In genomic region chr10:9672751-9673150, GRCm38 (mm10) we compare ENCODE assay signal across 14 mouse cellular contexts. TPM values are rescaled to one million over a fixed set of nuclear protein-coding genes. Genes with fewer than 3 reads are reported as not detected.
A peak's percentile ranks its signal among the peaks of the same experiment; 100 is the strongest.
DNase-seq lines count a peak whose midpoint lies in the region; ATAC-seq and TF ChIP-seq lines count a peak whose summit lies in the region.
"Had no signal": no experiment of that assay in that cellular context is flagged by ENCODE, and none has a peak within 500 bp of the region (broad histone marks: within the 10 kb centered on the region; RNA-seq: fewer than 3 reads in every experiment).

No protein-coding gene starts in this region.

- H3K4me3 ChIP-seq in intestine, embryonic 14.5 days (ENCODE audit: low read depth, low read length) = peak overlapping the region; percentile 85
- H3K4me3 ChIP-seq in intestine, postnatal 0 days (ENCODE audit: low read depth, low read length) = no peak overlapping the region
- H3K4me3 ChIP-seq in embryonic fibroblast, embryonic 13.5 days (ENCODE audit: insufficient read depth, low read length) = peak overlapping the region; percentile 77; the same call in 1 of the 2 replicates
- H3K4me3 ChIP-seq in hindbrain, embryonic 16.5 days (ENCODE audit: low read length) = peak overlapping the region; percentile 82
- peak overlapping the region; percentile 67; the same call in 1 of the 2 replicates for H3K4me3 ChIP-seq in midbrain, postnatal 0 days (ENCODE audit: low read depth, low read length)
- H3K4me3 ChIP-seq: liver, embryonic 15.5 days had no signal

- H3K27me3 ChIP-seq in intestine, embryonic 14.5 days (replicated peaks; ENCODE audit: control insufficient read depth, insufficient read depth, low read length) = no peaks in the 10 kb centered on the region
- peaks cover 16% of the 10 kb centered on the region for H3K27me3 ChIP-seq in intestine, postnatal 0 days (replicated peaks; ENCODE audit: control insufficient read depth, insufficient read depth, low read length)
- H3K27me3 ChIP-seq in hindbrain, embryonic 16.5 days (replicated peaks; ENCODE audit: control insufficient read depth, insufficient read depth, low read length) = peaks cover 3% of the 10 kb centered on the region
- H3K27me3 ChIP-seq in midbrain, postnatal 0 days (ENCODE audit: insufficient read depth, low read length) = no peaks in the 10 kb centered on the region

- H3K4me1 ChIP-seq in intestine, embryonic 14.5 days (replicated peaks; ENCODE audit: control insufficient read depth, insufficient read depth, low read length) = peaks cover 18% of the 10 kb centered on the region
- no peaks in the 10 kb centered on the region for H3K4me1 ChIP-seq in intestine, postnatal 0 days (replicated peaks; ENCODE audit: control insufficient read depth, insufficient read depth, low read length)
- no peaks in the 10 kb centered on the region; the same call in 1 of the 2 replicates for H3K4me1 ChIP-seq in embryonic fibroblast, embryonic 13.5 days (ENCODE audit: control insufficient read depth, insufficient read depth, low read length)
- H3K4me1 ChIP-seq in hindbrain, embryonic 16.5 days (ENCODE audit: control insufficient read depth, insufficient read depth, low read depth, low read length) = peaks cover 11% of the 10 kb centered on the region
- H3K4me1 ChIP-seq in midbrain, postnatal 0 days (ENCODE audit: insufficient read depth, low read length) = no peaks in the 10 kb centered on the region

- WGBS in intestine, embryonic 14.5 days = 85% methylated on average over 5 of the region's 5 CpGs
- WGBS in intestine, postnatal 0 days = 90% methylated on average over 5 of the region's 5 CpGs
- 89% methylated on average over 5 of the region's 5 CpGs for WGBS in hindbrain, embryonic 16.5 days
- WGBS in midbrain, postnatal 0 days = 79% methylated on average over 5 of the region's 5 CpGs

- no peak for DNase-seq in intestine, embryonic 14.5 days (ENCODE audit: low spot score)
- no peak for DNase-seq in midbrain, postnatal 0 days (ENCODE audit: low spot score)
- DNase-seq in MN1 (ENCODE audit: low spot score) = no peak
- DNase-seq in spleen, adult 12 weeks (ENCODE audit: low spot score) = no peak
- DNase-seq in right cerebral cortex, adult 2 months (ENCODE audit: low spot score in 2 of 2) = no peak
- DNase-seq: adrenal gland, adult 2 months; embryo, embryonic 11 days; kidney, adult 8-10 months; layer of hippocampus, postnatal 36 days; thymus, postnatal 4 days had no signal

- H3K4me2 ChIP-seq in intestine, embryonic 14.5 days (ENCODE audit: low read length) = peak overlapping the region; percentile 93
- no peak overlapping the region for H3K4me2 ChIP-seq in intestine, postnatal 0 days (replicated peaks; ENCODE audit: low read depth)
- peak overlapping the region; percentile 98 for H3K4me2 ChIP-seq in hindbrain, embryonic 16.5 days (ENCODE audit: low read length)
- H3K4me2 ChIP-seq in midbrain, postnatal 0 days (ENCODE audit: low read depth, low read length, poor library complexity, severe bottlenecking) = peak overlapping the region; percentile 95
- H3K4me2 ChIP-seq: liver, embryonic 15.5 days had no signal

- no peak overlapping the region for H3K27ac ChIP-seq in intestine, embryonic 14.5 days (ENCODE audit: low read depth)
- no peak overlapping the region for H3K27ac ChIP-seq in intestine, postnatal 0 days (ENCODE audit: low read depth, low read length)
- no peak overlapping the region for H3K27ac ChIP-seq in embryonic fibroblast, embryonic 13.5 days (ENCODE audit: insufficient read depth, low read length)
- H3K27ac ChIP-seq in hindbrain, embryonic 16.5 days (ENCODE audit: low read depth, low read length) = no peak overlapping the region
- no peak overlapping the region for H3K27ac ChIP-seq in midbrain, postnatal 0 days (ENCODE audit: low read depth, low read length)
- H3K27ac ChIP-seq: liver, embryonic 15.5 days had no signal

- TF ChIP-seq POLR2A in embryonic fibroblast, embryonic 13.5 days (IDR thresholded peaks at IDR 0.05; ENCODE audit: low read depth, low read length) = no peak

- no peak overlapping the region for H3K9ac ChIP-seq in intestine, embryonic 14.5 days (ENCODE audit: low read length)
- H3K9ac ChIP-seq in intestine, postnatal 0 days (ENCODE audit: low read depth, low read length) = no peak overlapping the region
- H3K9ac ChIP-seq in hindbrain, embryonic 16.5 days (ENCODE audit: low read depth, low read length) = no peak overlapping the region
- no peak overlapping the region for H3K9ac ChIP-seq in midbrain, postnatal 0 days (replicated peaks; ENCODE audit: low read length, poor library complexity, severe bottlenecking)
- H3K9ac ChIP-seq: liver, embryonic 15.5 days had no signal

- no peak for TF ChIP-seq CTCF in intestine, postnatal 0 days (IDR thresholded peaks at IDR 0.05; ENCODE audit: low read depth)
- TF ChIP-seq CTCF in embryonic fibroblast, embryonic 13.5 days (IDR thresholded peaks at IDR 0.05; ENCODE audit: borderline replicate concordance, insufficient read depth, low read length) = no peak
- no peak for TF ChIP-seq CTCF in midbrain, postnatal 0 days (IDR thresholded peaks at IDR 0.05)

- H3K36me3 ChIP-seq in intestine, embryonic 14.5 days (ENCODE audit: control insufficient read depth, insufficient read depth, low read length) = 0 out of 2 replicates have a peak, but pooled peaks cover 3% of the 10 kb centered on the region
- H3K36me3 ChIP-seq in intestine, postnatal 0 days (ENCODE audit: control insufficient read depth, insufficient read depth) = no peaks in the 10 kb centered on the region
- H3K36me3 ChIP-seq in hindbrain, embryonic 16.5 days (ENCODE audit: control insufficient read depth, insufficient read depth, low read length) = no peaks in the 10 kb centered on the region
- no peaks in the 10 kb centered on the region for H3K36me3 ChIP-seq in midbrain, postnatal 0 days (ENCODE audit: insufficient read depth, low read length)
- H3K36me3 ChIP-seq: liver, embryonic 15.5 days had no signal

- no peak for ATAC-seq in intestine, embryonic 14.5 days (replicated peaks; ENCODE audit: low FRiP score, low TSS enrichment, low read depth)
- no peak for ATAC-seq in intestine, postnatal 0 days
- ATAC-seq in hindbrain, embryonic 16.5 days = no peak
- no peak for ATAC-seq in midbrain, postnatal 0 days (ENCODE audit: low FRiP score)

- no peaks in the 10 kb centered on the region for H3K9me3 ChIP-seq in intestine, embryonic 14.5 days (ENCODE audit: control insufficient read depth, low read length)
- no peaks in the 10 kb centered on the region for H3K9me3 ChIP-seq in intestine, postnatal 0 days (ENCODE audit: control insufficient read depth)
- H3K9me3 ChIP-seq in hindbrain, embryonic 16.5 days (ENCODE audit: control insufficient read depth, low read length) = no peaks in the 10 kb centered on the region
- H3K9me3 ChIP-seq in midbrain, postnatal 0 days (ENCODE audit: low read length) = no peaks in the 10 kb centered on the region
- H3K9me3 ChIP-seq: liver, embryonic 15.5 days had no signal

RNA-seq across cellular contexts. Expression of gene Samd5, which starts 2.3 kb away (rescaled TPM):
- polyA plus RNA-seq in intestine, embryonic 14.5 days (2014; fragmentation: Nextera tagmentation; extraction: Ambion mirVana) = 15.1 and 16.1 TPM in 2 replicates
- polyA plus RNA-seq in intestine, postnatal 0 days (2015; fragmentation: Nextera tagmentation; extraction: Ambion mirVana) = 2.2 and 2.9 TPM in 2 replicates
- 24.0 and 24.8 TPM in 2 replicates for polyA plus RNA-seq in embryonic fibroblast, embryonic 13.5 days (2011; ENCODE audit: insufficient read length, low read depth, missing spikeins)
- 3.9 and 4.4 TPM in 2 replicates for polyA plus RNA-seq in hindbrain, embryonic 16.5 days (2015; fragmentation: Nextera tagmentation; extraction: Ambion mirVana)
- 11.0 and 16.7 TPM in 2 replicates for total RNA-seq in midbrain, postnatal 0 days (2014; rRNA removed)
- polyA plus RNA-seq in midbrain, postnatal 0 days (2015; fragmentation: Nextera tagmentation; extraction: Ambion mirVana) = 4.6 and 5.7 TPM in 2 replicates
